Mouse (Mus musculus) G1E (cell line): ENCODE measurements around the gene Acaca.

Experiments used
- CTCF ChIP-seq: IDR thresholded peaks from 2 replicates; pipeline ENCODE4 v1.5.1; 2012; ENCODE audit warnings: low read depth, low read length, inconsistent platforms, mixed read lengths
- TAL1 ChIP-seq: conservative IDR thresholded peaks from 2 replicates; pipeline ENCODE4 v1.6.1; 2012; ENCODE audit warnings: low read depth, low read length, inconsistent platforms, mixed read lengths

DNA sequence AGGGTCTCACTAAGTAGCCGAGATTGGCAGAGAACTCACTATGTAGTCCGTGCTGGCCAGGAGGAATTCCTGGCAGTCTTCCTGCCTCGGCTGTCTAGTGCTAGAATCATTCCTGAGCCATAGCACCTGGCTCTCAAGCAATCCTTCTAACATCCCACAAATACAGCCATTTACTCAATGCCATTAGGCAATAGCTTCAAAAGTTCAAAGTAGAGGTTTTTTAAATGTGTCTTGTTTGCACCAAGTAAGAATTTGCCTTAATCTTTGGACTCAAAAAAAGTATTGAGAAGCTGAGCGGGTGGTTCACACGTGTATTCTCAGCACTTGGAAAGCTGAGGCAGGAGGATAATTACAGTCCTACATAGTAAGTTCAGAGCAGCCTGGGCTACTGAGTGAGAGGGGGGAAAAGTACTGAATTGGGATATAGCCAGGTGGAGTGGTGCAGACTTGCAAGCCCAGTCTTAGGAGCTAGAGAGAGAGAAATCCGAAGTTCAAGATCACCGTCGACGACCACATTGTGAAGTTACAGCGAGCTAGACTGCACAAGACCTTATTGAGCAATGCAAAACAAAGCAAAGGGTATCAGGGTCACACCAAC lies 15.8 kb downstream of the Acaca start:
- no peak for TF ChIP-seq CTCF
- TF ChIP-seq TAL1: no peak
